Mouse (Mus musculus): Measurements from ENCODE around the gene Zdhhc14. TPM values are rescaled to one million over a fixed set of nuclear protein-coding genes. Genes with fewer than 3 reads are reported as not detected.

Gene Zdhhc14
- total and polyA plus RNA-seq, 2 experiments from 2014 or later = 0.74 to 5.2 TPM

DNA sequence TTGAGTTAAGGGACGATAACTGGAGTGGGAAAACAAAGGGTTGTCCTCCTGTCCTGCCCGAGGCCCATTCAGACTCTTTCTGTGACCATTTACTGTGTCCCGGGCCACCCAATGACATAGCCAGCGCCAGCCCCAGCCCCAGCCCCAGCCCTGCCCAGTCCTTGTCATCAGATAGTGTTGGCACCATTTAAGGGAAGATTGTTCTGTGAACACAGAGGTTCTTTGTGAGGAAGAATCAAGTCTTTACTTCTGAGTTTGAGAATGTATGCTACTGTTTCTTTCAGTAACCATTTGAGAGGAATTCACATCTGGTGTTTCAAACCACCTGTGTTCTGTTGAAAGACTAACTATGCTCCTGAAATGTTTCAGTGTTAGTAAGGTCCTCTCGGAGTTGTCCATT lies 219.5 kb downstream of the Zdhhc14 start:
- DNase-seq (ENCODE audit: low spot score) (no peak), ATAC-seq (ENCODE audit: insufficient read depth, low read depth) (no peak)
- no peak overlapping the region for H3K4me2 ChIP-seq (ENCODE audit: low read depth, low read length)
- H3K27ac ChIP-seq (ENCODE audit: low read depth) = no peak overlapping the region
- H3K36me3 ChIP-seq (replicated peaks; ENCODE audit: control insufficient read depth, insufficient read depth, low read length) = no peaks in the 10 kb centered on the region
- no peak for TF ChIP-seq CTCF (IDR thresholded peaks at IDR 0.05; ENCODE audit: low read depth)
- H3K9me3 ChIP-seq (replicated peaks; ENCODE audit: control insufficient read depth, low read length) = no peaks in the 10 kb centered on the region
- 45% methylated on average over 5 of the region's 5 CpGs for WGBS
- no peak overlapping the region for H3K4me3 ChIP-seq (ENCODE audit: low read depth, low read length)
- no peaks in the 10 kb centered on the region for H3K27me3 ChIP-seq (ENCODE audit: control insufficient read depth, insufficient read depth, low read length)
- H3K9ac ChIP-seq (replicated peaks; ENCODE audit: low read depth, low read length) = no peak overlapping the region
- no peaks in the 10 kb centered on the region for H3K4me1 ChIP-seq (ENCODE audit: control insufficient read depth, insufficient read depth)

DNA sequence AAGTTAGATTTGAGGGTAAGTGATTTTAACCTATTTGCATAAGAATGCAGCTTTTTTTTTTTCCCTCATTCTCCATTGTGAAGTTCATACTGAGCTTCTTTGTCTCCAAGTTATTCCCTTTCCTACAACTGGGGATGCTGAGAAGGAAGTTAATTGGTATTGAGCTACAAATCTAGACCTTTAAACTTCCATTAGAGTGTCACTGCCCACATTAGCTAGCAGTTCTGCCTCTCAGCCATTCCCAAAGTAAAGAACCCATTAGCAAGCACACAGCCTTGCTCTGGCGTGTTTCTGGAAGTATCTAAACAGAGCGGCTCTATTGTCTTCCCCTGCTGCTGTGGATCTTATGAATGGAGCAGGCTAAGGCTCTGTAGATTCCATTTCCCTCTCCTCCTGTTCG lies 220.8 kb downstream of the Zdhhc14 start:
- Histone ChIP-seq H3K9me3 (replicated peaks; ENCODE audit: control insufficient read depth, low read length) (no peaks in the 10 kb centered on the region), H3K9ac (replicated peaks; ENCODE audit: low read depth, low read length) (no peak overlapping the region), H3K4me2 (ENCODE audit: low read depth, low read length) (no peak overlapping the region), H3K27ac (ENCODE audit: low read depth) (no peak overlapping the region), H3K36me3 (replicated peaks; ENCODE audit: control insufficient read depth, insufficient read depth, low read length) (no peaks in the 10 kb centered on the region), H3K4me3 (ENCODE audit: low read depth, low read length) (no peak overlapping the region), H3K4me1 (ENCODE audit: control insufficient read depth, insufficient read depth) (no peaks in the 10 kb centered on the region), H3K27me3 (ENCODE audit: control insufficient read depth, insufficient read depth, low read length) (no peaks in the 10 kb centered on the region)
- TF ChIP-seq EP300 (IDR thresholded peaks at IDR 0.05; ENCODE audit: low read depth) (no peak), CTCF (IDR thresholded peaks at IDR 0.05; ENCODE audit: low read depth) (no peak)
- WGBS = 68% methylated on average over 3 of the region's 3 CpGs
- ATAC-seq (ENCODE audit: insufficient read depth, low read depth) (no peak), DNase-seq (ENCODE audit: low spot score) (no peak)

DNA sequence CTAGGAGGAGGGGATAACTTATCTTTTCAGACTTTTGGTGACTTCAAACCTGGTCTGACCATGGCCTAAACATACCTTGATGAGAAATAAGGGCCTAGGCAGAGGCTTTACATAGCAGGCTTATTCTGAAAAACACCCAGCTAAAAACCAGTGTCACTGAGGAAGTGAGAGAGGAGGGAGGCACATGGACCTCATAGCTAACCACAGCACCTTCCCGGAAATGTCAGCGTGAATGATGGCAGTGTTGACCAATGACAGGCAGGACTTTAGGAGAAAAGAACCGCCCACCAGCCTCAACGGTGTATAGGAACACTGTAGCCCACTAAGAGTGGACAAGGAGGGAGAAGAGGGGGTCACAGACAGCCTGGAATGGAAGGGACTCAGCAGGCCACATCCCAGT lies 224.6 kb downstream of the Zdhhc14 start:
- TF ChIP-seq CTCF (IDR thresholded peaks at IDR 0.05; ENCODE audit: low read depth) = no peak
- no peak for TF ChIP-seq EP300 (IDR thresholded peaks at IDR 0.05; ENCODE audit: low read depth)
- H3K27me3 ChIP-seq (ENCODE audit: control insufficient read depth, insufficient read depth, low read length) = no peaks in the 10 kb centered on the region
- ATAC-seq (ENCODE audit: insufficient read depth, low read depth) (no peak), DNase-seq (ENCODE audit: low spot score) (no peak)
- H3K9me3 ChIP-seq (replicated peaks; ENCODE audit: control insufficient read depth, low read length) = no peaks in the 10 kb centered on the region
- no peak overlapping the region for H3K4me2 ChIP-seq (ENCODE audit: low read depth, low read length)
- no peaks in the 10 kb centered on the region for H3K36me3 ChIP-seq (replicated peaks; ENCODE audit: control insufficient read depth, insufficient read depth, low read length)
- no peak overlapping the region for H3K9ac ChIP-seq (replicated peaks; ENCODE audit: low read depth, low read length)
- H3K27ac ChIP-seq (ENCODE audit: low read depth) = no peak overlapping the region
- no peak overlapping the region for H3K4me3 ChIP-seq (ENCODE audit: low read depth, low read length)
- H3K4me1 ChIP-seq (ENCODE audit: control insufficient read depth, insufficient read depth) = no peaks in the 10 kb centered on the region
- 75% methylated on average over 4 of the region's 4 CpGs for WGBS

DNA sequence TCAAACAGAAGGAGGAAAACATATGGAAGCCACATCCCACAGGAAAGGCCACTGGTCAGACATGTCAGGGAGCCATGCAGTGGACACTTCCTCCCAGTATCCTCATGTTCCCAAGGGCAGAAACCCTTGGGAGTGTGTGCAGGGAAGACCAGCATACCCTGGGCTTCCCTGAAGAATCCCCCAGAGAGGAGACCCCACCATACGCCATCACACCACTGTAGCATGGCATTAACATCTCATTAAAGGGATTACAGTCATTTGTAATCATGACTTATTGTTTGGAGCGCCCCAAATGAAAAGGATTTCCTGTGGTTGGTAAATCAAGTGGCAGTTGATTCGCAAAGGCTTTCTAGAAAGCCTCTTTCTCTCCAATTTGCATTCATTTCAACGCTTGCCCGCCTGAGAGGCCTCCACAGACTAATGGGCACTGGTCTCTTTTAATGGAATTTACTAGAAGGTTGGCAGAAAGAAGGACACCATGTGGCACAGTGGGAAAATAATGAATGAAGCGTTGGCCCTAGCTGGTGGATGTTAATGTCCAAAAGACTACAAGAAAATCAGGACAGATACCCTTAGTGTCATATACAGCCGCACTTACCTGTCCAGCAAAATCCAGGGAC lies 226.5 kb downstream of the Zdhhc14 start:
- H3K4me1 ChIP-seq (ENCODE audit: control insufficient read depth, insufficient read depth) = no peaks in the 10 kb centered on the region
- TF ChIP-seq CTCF (IDR thresholded peaks at IDR 0.05; ENCODE audit: low read depth) (no peak), EP300 (IDR thresholded peaks at IDR 0.05; ENCODE audit: low read depth) (no peak)
- 72% methylated on average over 7 of the region's 7 CpGs for WGBS

DNA sequence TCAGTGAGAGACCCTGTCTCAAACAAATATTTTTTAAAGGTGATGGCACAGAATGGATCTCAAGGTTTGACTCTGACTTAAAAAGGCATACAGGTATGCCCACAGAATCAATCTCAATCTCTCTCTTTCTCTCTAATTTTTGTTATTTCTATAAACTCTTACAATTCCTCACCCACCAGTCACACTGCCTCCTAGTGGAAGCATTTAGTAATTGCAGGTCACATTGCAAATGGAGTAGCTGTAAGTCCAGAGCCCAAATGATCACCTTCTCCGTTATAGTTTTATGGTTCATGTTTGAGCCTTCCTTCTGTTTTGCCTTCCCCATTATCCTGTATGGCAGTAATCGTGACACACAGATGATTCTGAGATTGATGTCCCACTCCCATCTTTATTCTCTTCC lies 230.4 kb downstream of the Zdhhc14 start:
- Histone ChIP-seq H3K27ac (ENCODE audit: low read depth) (no peak overlapping the region), H3K27me3 (ENCODE audit: control insufficient read depth, insufficient read depth, low read length) (no peaks in the 10 kb centered on the region), H3K9me3 (replicated peaks; ENCODE audit: control insufficient read depth, low read length) (no peaks in the 10 kb centered on the region), H3K9ac (replicated peaks; ENCODE audit: low read depth, low read length) (no peak overlapping the region), H3K36me3 (replicated peaks; ENCODE audit: control insufficient read depth, insufficient read depth, low read length) (no peaks in the 10 kb centered on the region), H3K4me3 (ENCODE audit: low read depth, low read length) (no peak overlapping the region), H3K4me2 (ENCODE audit: low read depth, low read length) (no peak overlapping the region), H3K4me1 (ENCODE audit: control insufficient read depth, insufficient read depth) (no peaks in the 10 kb centered on the region)
- no peak for TF ChIP-seq CTCF (IDR thresholded peaks at IDR 0.05; ENCODE audit: low read depth)
- no peak for TF ChIP-seq EP300 (IDR thresholded peaks at IDR 0.05; ENCODE audit: low read depth)
- no peak for ATAC-seq (ENCODE audit: insufficient read depth, low read depth)
- 83% methylated on average over 2 of the region's 2 CpGs for WGBS
- DNase-seq (ENCODE audit: low spot score) = no peak

More for the DNA sequence above, 226.5 kb downstream of the Zdhhc14 start:
- Histone ChIP-seq H3K27ac (ENCODE audit: low read depth) (no peak overlapping the region), H3K36me3 (replicated peaks; ENCODE audit: control insufficient read depth, insufficient read depth, low read length) (no peaks in the 10 kb centered on the region), H3K4me3 (ENCODE audit: low read depth, low read length) (no peak overlapping the region), H3K27me3 (ENCODE audit: control insufficient read depth, insufficient read depth, low read length) (no peaks in the 10 kb centered on the region), H3K4me2 (ENCODE audit: low read depth, low read length) (no peak overlapping the region), H3K9me3 (replicated peaks; ENCODE audit: control insufficient read depth, low read length) (no peaks in the 10 kb centered on the region), H3K9ac (replicated peaks; ENCODE audit: low read depth, low read length) (no peak overlapping the region)
- ATAC-seq (ENCODE audit: insufficient read depth, low read depth) (no peak), DNase-seq (ENCODE audit: low spot score) (no peak)

DNA sequence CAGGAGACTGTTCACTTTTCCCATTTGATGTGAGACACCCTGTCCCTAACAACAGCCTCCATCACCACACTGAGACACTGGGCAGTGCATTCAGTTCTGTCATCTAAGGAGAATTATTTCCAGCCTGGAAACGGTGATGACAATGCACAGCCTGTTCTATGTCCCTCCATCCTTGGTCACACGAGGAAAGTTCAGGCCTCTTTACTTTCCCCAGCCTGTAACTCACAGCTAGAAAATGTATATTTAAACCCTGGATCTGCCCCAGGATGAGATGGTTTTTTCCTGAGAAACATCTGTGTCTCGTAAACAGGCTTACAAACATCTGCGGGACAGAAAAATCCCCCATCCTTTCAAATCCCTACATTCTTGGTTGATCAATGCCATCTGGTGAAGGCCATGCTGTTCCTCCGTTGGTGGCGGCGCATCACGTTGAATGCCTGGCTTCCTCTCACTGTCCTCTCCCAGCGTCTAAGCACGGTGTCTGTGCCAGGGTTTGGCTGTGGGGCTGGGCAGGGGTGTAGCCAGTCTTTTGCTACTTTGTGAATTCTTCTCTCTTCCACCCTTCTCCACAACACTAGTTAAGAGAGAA lies 231.3 kb downstream of the Zdhhc14 start:
- TF ChIP-seq CTCF (IDR thresholded peaks at IDR 0.05; ENCODE audit: low read depth) (no peak), EP300 (IDR thresholded peaks at IDR 0.05; ENCODE audit: low read depth) (no peak)
- WGBS = 58% methylated on average over 10 of the region's 10 CpGs
- no peak overlapping the region for H3K9ac ChIP-seq (replicated peaks; ENCODE audit: low read depth, low read length)

More for the DNA sequence above, 231.3 kb downstream of the Zdhhc14 start:
- no peaks in the 10 kb centered on the region for H3K27me3 ChIP-seq (ENCODE audit: control insufficient read depth, insufficient read depth, low read length)
- DNase-seq (ENCODE audit: low spot score) (no peak), ATAC-seq (ENCODE audit: insufficient read depth, low read depth) (no peak)
- H3K4me1 ChIP-seq (ENCODE audit: control insufficient read depth, insufficient read depth) = no peaks in the 10 kb centered on the region
- no peak overlapping the region for H3K4me2 ChIP-seq (ENCODE audit: low read depth, low read length)
- H3K4me3 ChIP-seq (ENCODE audit: low read depth, low read length) = no peak overlapping the region
- no peaks in the 10 kb centered on the region for H3K36me3 ChIP-seq (replicated peaks; ENCODE audit: control insufficient read depth, insufficient read depth, low read length)
- no peak overlapping the region for H3K27ac ChIP-seq (ENCODE audit: low read depth)
- no peaks in the 10 kb centered on the region for H3K9me3 ChIP-seq (replicated peaks; ENCODE audit: control insufficient read depth, low read length)
